Mouse (Mus musculus): ENCODE measurements around the gene Ccdc9b. TPM values are rescaled to one million over a fixed set of nuclear protein-coding genes. Genes with fewer than 3 reads are reported as not detected.

Gene Ccdc9b
- polyA plus RNA-seq, 1 experiment from 2014 or later: 0.19 TPM

- no peak overlapping the region for H3K9ac ChIP-seq (ENCODE audit: low read depth, low read length)
- no peak overlapping the region for H3K4me3 ChIP-seq (ENCODE audit: low read depth, low read length)
- H3K27me3 ChIP-seq (replicated peaks; ENCODE audit: control insufficient read depth, insufficient read depth, low read length): no peaks in the 10 kb centered on the region; the same call in none of the 2 replicates
- DNase-seq (ENCODE audit: low spot score): no peak
- no peak for ATAC-seq (replicated peaks; ENCODE audit: low FRiP score)
- no peak overlapping the region for H3K27ac ChIP-seq (ENCODE audit: low read depth, low read length)
- H3K9me3 ChIP-seq (ENCODE audit: control insufficient read depth, low read length): no peaks in the 10 kb centered on the region
- no peaks in the 10 kb centered on the region for H3K36me3 ChIP-seq (ENCODE audit: control insufficient read depth, insufficient read depth, low read length)
- no peak overlapping the region for H3K4me2 ChIP-seq
- WGBS: 83% methylated on average over 4 of the region's 4 CpGs
- peaks cover 7% of the 10 kb centered on the region; the same call in 1 of the 2 replicates for H3K4me1 ChIP-seq (replicated peaks; ENCODE audit: control insufficient read depth, insufficient read depth, low read length)
Observed at GRCm38 (mm10) chr2:118792259-118792613, 29.8 kb upstream of the Ccdc9b start.

- no peak overlapping the region for H3K4me2 ChIP-seq
- WGBS: 83% methylated on average over 26 of the region's 26 CpGs
- H3K27me3 ChIP-seq (replicated peaks; ENCODE audit: control insufficient read depth, insufficient read depth, low read length): no peaks in the 10 kb centered on the region; the same call in none of the 2 replicates
- DNase-seq (ENCODE audit: low spot score) (no peak), ATAC-seq (replicated peaks; ENCODE audit: low FRiP score) (peak; percentile 50)
- no peak overlapping the region for H3K9ac ChIP-seq (ENCODE audit: low read depth, low read length)
- H3K36me3 ChIP-seq (ENCODE audit: control insufficient read depth, insufficient read depth, low read length): no peaks in the 10 kb centered on the region
- peaks cover 10% of the 10 kb centered on the region; the same call in 1 of the 2 replicates for H3K4me1 ChIP-seq (replicated peaks; ENCODE audit: control insufficient read depth, insufficient read depth, low read length)
- no peak overlapping the region for H3K27ac ChIP-seq (ENCODE audit: low read depth, low read length)
- H3K9me3 ChIP-seq (ENCODE audit: control insufficient read depth, low read length): no peaks in the 10 kb centered on the region
- no peak overlapping the region for H3K4me3 ChIP-seq (ENCODE audit: low read depth, low read length)
Observed at GRCm38 (mm10) chr2:118791591-118792258, 29.3 kb upstream of the Ccdc9b start.

GRCm38 (mm10) chr2:118790551-118791525 is 28.4 kb upstream of the Ccdc9b start:
- ATAC-seq (replicated peaks; ENCODE audit: low FRiP score): peak; percentile 44
- no peak overlapping the region for H3K27ac ChIP-seq (ENCODE audit: low read depth, low read length)

GRCm38 (mm10) chr2:118790221-118790550 is 27.7 kb upstream of the Ccdc9b start:
- no peak overlapping the region for H3K9ac ChIP-seq (ENCODE audit: low read depth, low read length)
- H3K9me3 ChIP-seq (ENCODE audit: control insufficient read depth, low read length): no peaks in the 10 kb centered on the region
- peaks cover 12% of the 10 kb centered on the region; the same call in 1 of the 2 replicates for H3K4me1 ChIP-seq (replicated peaks; ENCODE audit: control insufficient read depth, insufficient read depth, low read length)
- ATAC-seq (replicated peaks; ENCODE audit: low FRiP score) (0 out of 2 replicates have a peak, but pooled peaks have one; percentile 2), DNase-seq (ENCODE audit: low spot score) (no peak)
- no peaks in the 10 kb centered on the region for H3K36me3 ChIP-seq (ENCODE audit: control insufficient read depth, insufficient read depth, low read length)
- no peak overlapping the region for H3K27ac ChIP-seq (ENCODE audit: low read depth, low read length)
- no peaks in the 10 kb centered on the region; the same call in none of the 2 replicates for H3K27me3 ChIP-seq (replicated peaks; ENCODE audit: control insufficient read depth, insufficient read depth, low read length)
- H3K4me2 ChIP-seq: peak overlapping the region; percentile 55
- H3K4me3 ChIP-seq (ENCODE audit: low read depth, low read length): peak overlapping the region; percentile 27; the same call in 1 of the 2 replicates
- 56% methylated on average over 12 of the region's 12 CpGs for WGBS

More at GRCm38 (mm10) chr2:118790551-118791525, 28.4 kb upstream of the Ccdc9b start:
- no peaks in the 10 kb centered on the region for H3K9me3 ChIP-seq (ENCODE audit: control insufficient read depth, low read length)
- H3K4me1 ChIP-seq (replicated peaks; ENCODE audit: control insufficient read depth, insufficient read depth, low read length): peaks cover 12% of the 10 kb centered on the region; the same call in 1 of the 2 replicates
- H3K4me2 ChIP-seq: peak overlapping the region; percentile 55
- peak overlapping the region; percentile 27; the same call in 1 of the 2 replicates for H3K4me3 ChIP-seq (ENCODE audit: low read depth, low read length)
- 29% methylated on average over 44 of the region's 44 CpGs for WGBS
- H3K36me3 ChIP-seq (ENCODE audit: control insufficient read depth, insufficient read depth, low read length): no peaks in the 10 kb centered on the region
- peak; percentile 68 for DNase-seq (ENCODE audit: low spot score)
- no peaks in the 10 kb centered on the region; the same call in none of the 2 replicates for H3K27me3 ChIP-seq (replicated peaks; ENCODE audit: control insufficient read depth, insufficient read depth, low read length)
- H3K9ac ChIP-seq (ENCODE audit: low read depth, low read length): no peak overlapping the region

- ATAC-seq (replicated peaks; ENCODE audit: low FRiP score): no peak
- Histone ChIP-seq H3K9me3 (ENCODE audit: control insufficient read depth, low read length) (no peaks in the 10 kb centered on the region), H3K4me2 (no peak overlapping the region), H3K4me3 (ENCODE audit: low read depth, low read length) (no peak overlapping the region), H3K9ac (ENCODE audit: low read depth, low read length) (no peak overlapping the region), H3K27me3 (replicated peaks; ENCODE audit: control insufficient read depth, insufficient read depth, low read length) (no peaks in the 10 kb centered on the region; the same call in none of the 2 replicates), H3K27ac (ENCODE audit: low read depth, low read length) (no peak overlapping the region), H3K4me1 (replicated peaks; ENCODE audit: control insufficient read depth, insufficient read depth, low read length) (peaks cover 12% of the 10 kb centered on the region; the same call in 1 of the 2 replicates), H3K36me3 (ENCODE audit: control insufficient read depth, insufficient read depth, low read length) (no peaks in the 10 kb centered on the region)
- 89% methylated on average over 11 of the region's 11 CpGs for WGBS
- DNase-seq (ENCODE audit: low spot score): no peak
Observed at GRCm38 (mm10) chr2:118789501-118789900, 27.0 kb upstream of the Ccdc9b start.

- Histone ChIP-seq H3K9ac (ENCODE audit: low read depth, low read length) (no peak overlapping the region), H3K4me1 (replicated peaks; ENCODE audit: control insufficient read depth, insufficient read depth, low read length) (peaks cover 15% of the 10 kb centered on the region), H3K4me2 (0 out of 2 replicates have a peak overlapping the region, but pooled peaks have one; percentile 2), H3K27me3 (replicated peaks; ENCODE audit: control insufficient read depth, insufficient read depth, low read length) (no peaks in the 10 kb centered on the region; the same call in 1 of the 2 replicates), H3K36me3 (ENCODE audit: control insufficient read depth, insufficient read depth, low read length) (no peaks in the 10 kb centered on the region), H3K27ac (ENCODE audit: low read depth, low read length) (no peak overlapping the region), H3K9me3 (ENCODE audit: control insufficient read depth, low read length) (no peaks in the 10 kb centered on the region), H3K4me3 (ENCODE audit: low read depth, low read length) (no peak overlapping the region)
- 43% methylated on average over 5 of the region's 5 CpGs for WGBS
- no peak for DNase-seq (ENCODE audit: low spot score)
- ATAC-seq (replicated peaks; ENCODE audit: low FRiP score): peak; percentile 60
Observed at GRCm38 (mm10) chr2:118786525-118786924, 24.1 kb upstream of the Ccdc9b start.

- 87% methylated on average over 7 of the region's 7 CpGs for WGBS
- ATAC-seq (replicated peaks; ENCODE audit: low FRiP score) (no peak), DNase-seq (ENCODE audit: low spot score) (no peak)
- no peak overlapping the region for H3K4me3 ChIP-seq (ENCODE audit: low read depth, low read length)
- H3K9ac ChIP-seq (ENCODE audit: low read depth, low read length): no peak overlapping the region
- peaks cover 6% of the 10 kb centered on the region; the same call in 1 of the 2 replicates for H3K27me3 ChIP-seq (replicated peaks; ENCODE audit: control insufficient read depth, insufficient read depth, low read length)
- no peaks in the 10 kb centered on the region for H3K9me3 ChIP-seq (ENCODE audit: control insufficient read depth, low read length)
- no peaks in the 10 kb centered on the region for H3K36me3 ChIP-seq (ENCODE audit: control insufficient read depth, insufficient read depth, low read length)
- no peak overlapping the region for H3K4me2 ChIP-seq
- H3K27ac ChIP-seq (ENCODE audit: low read depth, low read length): no peak overlapping the region
- peaks cover 20% of the 10 kb centered on the region for H3K4me1 ChIP-seq (replicated peaks; ENCODE audit: control insufficient read depth, insufficient read depth, low read length)
Observed at GRCm38 (mm10) chr2:118783663-118784062, 21.2 kb upstream of the Ccdc9b start.

GRCm38 (mm10) chr2:118783093-118783492 is 20.6 kb upstream of the Ccdc9b start:
- Histone ChIP-seq H3K4me3 (ENCODE audit: low read depth, low read length) (no peak overlapping the region), H3K9me3 (ENCODE audit: control insufficient read depth, low read length) (no peaks in the 10 kb centered on the region), H3K27me3 (replicated peaks; ENCODE audit: control insufficient read depth, insufficient read depth, low read length) (peaks cover 6% of the 10 kb centered on the region; the same call in 1 of the 2 replicates), H3K36me3 (ENCODE audit: control insufficient read depth, insufficient read depth, low read length) (no peaks in the 10 kb centered on the region), H3K9ac (ENCODE audit: low read depth, low read length) (no peak overlapping the region), H3K27ac (ENCODE audit: low read depth, low read length) (no peak overlapping the region), H3K4me1 (replicated peaks; ENCODE audit: control insufficient read depth, insufficient read depth, low read length) (peaks cover 20% of the 10 kb centered on the region), H3K4me2 (no peak overlapping the region)
- DNase-seq (ENCODE audit: low spot score): no peak
- 49% methylated on average over 5 of the region's 5 CpGs for WGBS
- no peak for ATAC-seq (replicated peaks; ENCODE audit: low FRiP score)

Measured in liver, embryonic 11.5 days (tissue).